Mouse (Mus musculus): ENCODE measurements at regions not wholly inside any gene's neighbourhood (a gene's known extent, or its start where the extent isn't known, plus 50 kb on each side); places are given as distances from the start of the nearest gene placed in this dataset.

GRCm38 (mm10) chrX:77009336-77009735 lies 406.6 kb upstream of the Cldn34d start:
- Histone ChIP-seq H3K4me3 (replicated peaks; ENCODE audit: low read length) (no peak overlapping the region), H3K9ac (ENCODE audit: low read depth, low read length, severe bottlenecking) (no peak overlapping the region), H3K4me1 (ENCODE audit: control insufficient read depth, insufficient read depth, low read length) (no peaks in the 10 kb centered on the region), H3K27ac (replicated peaks; ENCODE audit: low read depth, low read length) (no peak overlapping the region), H3K9me3 (ENCODE audit: control insufficient read depth, low read length) (no peaks in the 10 kb centered on the region), H3K36me3 (ENCODE audit: control insufficient read depth, insufficient read depth, low read length) (no peaks in the 10 kb centered on the region), H3K4me2 (replicated peaks; ENCODE audit: low read depth, low read length, severe bottlenecking) (no peak overlapping the region), H3K27me3 (ENCODE audit: control insufficient read depth, insufficient read depth, low read length) (no peaks in the 10 kb centered on the region)
- no peak for TF ChIP-seq POLR2A (IDR thresholded peaks at IDR 0.05; ENCODE audit: borderline replicate concordance, extremely low read depth, insufficient read depth, insufficient read length)
- WGBS, result 15% methylated on average over 2 of the region's 2 CpGs
- ATAC-seq (ENCODE audit: low FRiP score, low read depth) (no peak), DNase-seq (ENCODE audit: low spot score) (no peak)

- no peak overlapping the region for H3K27ac ChIP-seq (replicated peaks; ENCODE audit: low read depth, low read length)
- no peaks in the 10 kb centered on the region for H3K9me3 ChIP-seq (ENCODE audit: control insufficient read depth, low read length)
- H3K4me1 ChIP-seq (ENCODE audit: control insufficient read depth, insufficient read depth, low read length), result no peaks in the 10 kb centered on the region
- ATAC-seq (ENCODE audit: low FRiP score, low read depth) (no peak), DNase-seq (ENCODE audit: low spot score) (no peak)
- TF ChIP-seq POLR2A (IDR thresholded peaks at IDR 0.05; ENCODE audit: borderline replicate concordance, extremely low read depth, insufficient read depth, insufficient read length), result no peak
- no peaks in the 10 kb centered on the region for H3K27me3 ChIP-seq (ENCODE audit: control insufficient read depth, insufficient read depth, low read length)
- H3K4me2 ChIP-seq (replicated peaks; ENCODE audit: low read depth, low read length, severe bottlenecking), result no peak overlapping the region
- no peaks in the 10 kb centered on the region for H3K36me3 ChIP-seq (ENCODE audit: control insufficient read depth, insufficient read depth, low read length)
- no peak overlapping the region for H3K9ac ChIP-seq (ENCODE audit: low read depth, low read length, severe bottlenecking)
- H3K4me3 ChIP-seq (replicated peaks; ENCODE audit: low read length), result no peak overlapping the region
- WGBS, result 83% methylated on average over 1 of the region's 1 CpGs
Measured at GRCm38 (mm10) chrX:77013890-77014289, 411.2 kb upstream of the Cldn34d start.

GRCm38 (mm10) chrX:77050401-77051381 lies 448.0 kb upstream of the Cldn34d start:
- TF ChIP-seq POLR2A (IDR thresholded peaks at IDR 0.05; ENCODE audit: borderline replicate concordance, extremely low read depth, insufficient read depth, insufficient read length), result no peak
- no peaks in the 10 kb centered on the region for H3K27me3 ChIP-seq (ENCODE audit: control insufficient read depth, insufficient read depth, low read length)
- ATAC-seq (ENCODE audit: low FRiP score, low read depth) (no peak), DNase-seq (ENCODE audit: low spot score) (peak; percentile 52)
- H3K9me3 ChIP-seq (ENCODE audit: control insufficient read depth, low read length), result no peaks in the 10 kb centered on the region
- no peak overlapping the region for H3K4me2 ChIP-seq (replicated peaks; ENCODE audit: low read depth, low read length, severe bottlenecking)
- H3K27ac ChIP-seq (replicated peaks; ENCODE audit: low read depth, low read length), result no peak overlapping the region
- H3K9ac ChIP-seq (ENCODE audit: low read depth, low read length, severe bottlenecking), result no peak overlapping the region
- H3K36me3 ChIP-seq (ENCODE audit: control insufficient read depth, insufficient read depth, low read length), result no peaks in the 10 kb centered on the region
- H3K4me1 ChIP-seq (ENCODE audit: control insufficient read depth, insufficient read depth, low read length), result no peaks in the 10 kb centered on the region
- H3K4me3 ChIP-seq (replicated peaks; ENCODE audit: low read length), result no peak overlapping the region
- 44% methylated on average over 5 of the region's 5 CpGs for WGBS

- H3K4me3 ChIP-seq (replicated peaks; ENCODE audit: low read length), result no peak overlapping the region
- no peaks in the 10 kb centered on the region for H3K27me3 ChIP-seq (ENCODE audit: control insufficient read depth, insufficient read depth, low read length)
- H3K36me3 ChIP-seq (ENCODE audit: control insufficient read depth, insufficient read depth, low read length), result no peaks in the 10 kb centered on the region
- H3K9ac ChIP-seq (ENCODE audit: low read depth, low read length, severe bottlenecking), result no peak overlapping the region
- no peak overlapping the region for H3K4me2 ChIP-seq (replicated peaks; ENCODE audit: low read depth, low read length, severe bottlenecking)
- H3K4me1 ChIP-seq (ENCODE audit: control insufficient read depth, insufficient read depth, low read length), result no peaks in the 10 kb centered on the region
- peak; percentile 38 for DNase-seq (ENCODE audit: low spot score)
- H3K9me3 ChIP-seq (ENCODE audit: control insufficient read depth, low read length), result no peaks in the 10 kb centered on the region
- TF ChIP-seq POLR2A (IDR thresholded peaks at IDR 0.05; ENCODE audit: borderline replicate concordance, extremely low read depth, insufficient read depth, insufficient read length), result no peak
- ATAC-seq (ENCODE audit: low FRiP score, low read depth), result no peak
- 64% methylated on average over 1 of the region's 1 CpGs for WGBS
- no peak overlapping the region for H3K27ac ChIP-seq (replicated peaks; ENCODE audit: low read depth, low read length)
Measured at GRCm38 (mm10) chrX:77052036-77052435, 449.3 kb upstream of the Cldn34d start.

GRCm38 (mm10) chrX:77079776-77080175 lies 431.0 kb upstream of the Tbl1x start:
- H3K36me3 ChIP-seq (ENCODE audit: control insufficient read depth, insufficient read depth, low read length), result no peaks in the 10 kb centered on the region
- WGBS, result 66% methylated on average over 4 of the region's 4 CpGs
- no peak for DNase-seq (ENCODE audit: low spot score)
- no peak for ATAC-seq (ENCODE audit: low FRiP score, low read depth)
- H3K9me3 ChIP-seq (ENCODE audit: control insufficient read depth, low read length), result no peaks in the 10 kb centered on the region
- H3K9ac ChIP-seq (ENCODE audit: low read depth, low read length, severe bottlenecking), result no peak overlapping the region
- no peaks in the 10 kb centered on the region for H3K27me3 ChIP-seq (ENCODE audit: control insufficient read depth, insufficient read depth, low read length)
- no peak overlapping the region for H3K4me3 ChIP-seq (replicated peaks; ENCODE audit: low read length)
- TF ChIP-seq POLR2A (IDR thresholded peaks at IDR 0.05; ENCODE audit: borderline replicate concordance, extremely low read depth, insufficient read depth, insufficient read length), result no peak
- no peaks in the 10 kb centered on the region for H3K4me1 ChIP-seq (ENCODE audit: control insufficient read depth, insufficient read depth, low read length)
- H3K4me2 ChIP-seq (replicated peaks; ENCODE audit: low read depth, low read length, severe bottlenecking), result no peak overlapping the region
- no peak overlapping the region for H3K27ac ChIP-seq (replicated peaks; ENCODE audit: low read depth, low read length)
